Mouse (Mus musculus) CD4-positive, CD25-positive, alpha-beta regulatory T cell, adult 4 months (primary cell): Measurements from ENCODE around the gene Klhl41. TPM values are rescaled to one million over a fixed set of nuclear protein-coding genes. Genes with fewer than 3 reads are reported as not detected.
A peak's percentile ranks its signal among the peaks of the same experiment; 100 is the strongest.
"Not testable (repeated sequence)": the region's sequence is repeated elsewhere in the genome, so short reads cannot be mapped to it uniquely, and the experiment has no call there.

Experiments
- ATAC-seq: one replicate; pipeline ENCODE4 v1.8.0; 2017
- polyA plus RNA-seq, 2 experiments: library from polyadenylated mRNA; unstranded; fragments of 100-300 nt; shearing (Covaris generic); gene quantifications; one replicate each; pipeline ENCODE4 v1.2.1; 2017

Gene Klhl41
- under 1 TPM in 1 of 2 experiments, not detected in 1; 0.12 TPM for polyA plus RNA-seq

- ATAC-seq = no peak
These were observed at the start of gene Klhl41 for GRCm38 (mm10) chr2:69669853-69670252. Klhl41 (plus strand) TSS chr2:69670120.

- no peak for ATAC-seq
These were observed 40.7 kb upstream of the Klhl41 start for GRCm38 (mm10) chr2:69629215-69629614.

GRCm38 (mm10) chr2:69629914-69630313 lies 40.0 kb upstream of the Klhl41 start:
- ATAC-seq = no peak

GRCm38 (mm10) chr2:69630792-69631191 lies 39.1 kb upstream of the Klhl41 start:
- ATAC-seq = no peak

GRCm38 (mm10) chr2:69631449-69631848 lies 38.5 kb upstream of the Klhl41 start:
- ATAC-seq = peak; percentile 25

GRCm38 (mm10) chr2:69635064-69635701 lies 34.7 kb upstream of the Klhl41 start:
- peak; percentile 89 for ATAC-seq

- ATAC-seq = peak; percentile 53
These were observed 34.1 kb upstream of the Klhl41 start for GRCm38 (mm10) chr2:69635807-69636206.

GRCm38 (mm10) chr2:69637989-69638388 lies 31.9 kb upstream of the Klhl41 start:
- not testable (repeated sequence) for ATAC-seq

GRCm38 (mm10) chr2:69640100-69640499 lies 29.8 kb upstream of the Klhl41 start:
- ATAC-seq = no peak

GRCm38 (mm10) chr2:69644968-69645617 lies 24.8 kb upstream of the Klhl41 start:
- no peak for ATAC-seq

GRCm38 (mm10) chr2:69646726-69647490 lies 23.0 kb upstream of the Klhl41 start, which contains the start of gene Bbs5:
Bbs5 (plus strand) TSS chr2:69647171.
- ATAC-seq = peak; percentile 65

- no peak for ATAC-seq
These were observed 20.2 kb upstream of the Klhl41 start for GRCm38 (mm10) chr2:69649716-69650115.

- ATAC-seq = no peak
These were observed 10.6 kb upstream of the Klhl41 start for GRCm38 (mm10) chr2:69659326-69659725.

- no peak for ATAC-seq
These were observed 6.0 kb upstream of the Klhl41 start for GRCm38 (mm10) chr2:69663827-69664476.

GRCm38 (mm10) chr2:69667656-69668055 lies 2.3 kb upstream of the Klhl41 start:
- no peak for ATAC-seq

GRCm38 (mm10) chr2:69668414-69668813 lies 1.5 kb upstream of the Klhl41 start:
- ATAC-seq = no peak

- ATAC-seq = no peak
These were observed 3.8 kb downstream of the Klhl41 start for GRCm38 (mm10) chr2:69673723-69674122.

GRCm38 (mm10) chr2:69675266-69675665 lies 5.3 kb downstream of the Klhl41 start:
- no peak for ATAC-seq

GRCm38 (mm10) chr2:69676713-69677112 lies 6.8 kb downstream of the Klhl41 start:
- ATAC-seq = peak; percentile 53

- not testable (repeated sequence) for ATAC-seq
These were observed 7.3 kb downstream of the Klhl41 start for GRCm38 (mm10) chr2:69677215-69677614.

- ATAC-seq = no peak
These were observed 10.1 kb downstream of the Klhl41 start for GRCm38 (mm10) chr2:69679990-69680389.

- ATAC-seq = no peak
These were observed 12.0 kb downstream of the Klhl41 start for GRCm38 (mm10) chr2:69681931-69682330.
